Mouse (Mus musculus) testis, postnatal 14 days (tissue): ENCODE results near the gene Cops4.

Source experiments
- DNase-seq: peaks from one replicate; pipeline ENCODE4 v3.0.0; 2021; ENCODE audit warnings: low spot score

Gene Cops4

GRCm38 (mm10) chr5:100536638-100537037 lies 18.5 kb downstream of the Cops4 start:
- no peak for DNase-seq

- DNase-seq: no peak
These were observed 28.4 kb downstream of the Cops4 start for GRCm38 (mm10) chr5:100546294-100547080.

GRCm38 (mm10) chr5:100548236-100548635 lies 30.1 kb downstream of the Cops4 start:
- DNase-seq: no peak

- DNase-seq: no peak
These were observed 31.2 kb downstream of the Cops4 start for GRCm38 (mm10) chr5:100549311-100549710.

- no peak for DNase-seq
These were observed 32.0 kb downstream of the Cops4 start for GRCm38 (mm10) chr5:100550151-100550550.

- no peak for DNase-seq
These were observed 33.8 kb downstream of the Cops4 start for GRCm38 (mm10) chr5:100551952-100552351.

GRCm38 (mm10) chr5:100553426-100553825 lies 35.3 kb downstream of the Cops4 start:
- no peak for DNase-seq

GRCm38 (mm10) chr5:100557019-100557418 lies 38.9 kb downstream of the Cops4 start:
- DNase-seq: no peak

- no peak for DNase-seq
These were observed 39.4 kb downstream of the Cops4 start for GRCm38 (mm10) chr5:100557537-100557936.

GRCm38 (mm10) chr5:100558783-100559182 lies 40.7 kb downstream of the Cops4 start:
- DNase-seq: no peak

GRCm38 (mm10) chr5:100559357-100559756 lies 41.2 kb downstream of the Cops4 start:
- no peak for DNase-seq

- DNase-seq: no peak
These were observed 44.6 kb downstream of the Cops4 start for GRCm38 (mm10) chr5:100562702-100563101.

- DNase-seq: no peak
These were observed 48.7 kb downstream of the Cops4 start for GRCm38 (mm10) chr5:100566798-100567197.

GRCm38 (mm10) chr5:100567258-100568032 lies 49.3 kb downstream of the Cops4 start:
- no peak for DNase-seq

GRCm38 (mm10) chr5:100568177-100568576 lies 50.1 kb downstream of the Cops4 start:
- DNase-seq: no peak

- no peak for DNase-seq
These were observed 50.7 kb downstream of the Cops4 start for GRCm38 (mm10) chr5:100568802-100569201.

- no peak for DNase-seq
These were observed 51.3 kb downstream of the Cops4 start for GRCm38 (mm10) chr5:100569250-100569934.

- no peak for DNase-seq
These were observed 52.0 kb downstream of the Cops4 start for GRCm38 (mm10) chr5:100569997-100570595.

GRCm38 (mm10) chr5:100570716-100571115 lies 52.6 kb downstream of the Cops4 start:
- no peak for DNase-seq

GRCm38 (mm10) chr5:100572069-100572468 lies 54.0 kb downstream of the Cops4 start, which contains the start of gene Plac8:
Gene Plac8 (minus strand): TSS chr5:100572245.
- DNase-seq: no peak

- DNase-seq: no peak
These were observed 55.1 kb downstream of the Cops4 start for GRCm38 (mm10) chr5:100573256-100573655.

- no peak for DNase-seq
These were observed 56.7 kb downstream of the Cops4 start for GRCm38 (mm10) chr5:100574771-100575170.
